Mouse (Mus musculus) erythroblast, embryonic 14.5 days (primary cell): ENCODE results near the gene Dbx1.

Experiments
- GATA1 ChIP-seq: IDR thresholded peaks from 2 replicates; pipeline ENCODE4 v1.6.1; 2012; ENCODE audit warnings: low read length, inconsistent platforms, mixed read lengths
- TAL1 ChIP-seq: IDR thresholded peaks from 3 replicates; pipeline ENCODE4 v1.6.1; 2012; ENCODE audit warnings: low read length, inconsistent platforms, mixed read lengths

- TF ChIP-seq GATA1 (no peak), TAL1 (no peak)
Measured at GRCm38 (mm10) chr7:49678826-49679377, 42.3 kb upstream of the Dbx1 start.
